Mouse (Mus musculus): ENCODE results near the gene Map4k1. TPM values are rescaled to one million over a fixed set of nuclear protein-coding genes. Genes with fewer than 3 reads are reported as not detected.
A peak's percentile ranks its signal among the peaks of the same experiment; 100 is the strongest.
"Not testable (repeated sequence)": the region's sequence is repeated elsewhere in the genome, so short reads cannot be mapped to it uniquely, and the experiment has no call there.

Gene Map4k1
- total and polyA plus RNA-seq, 3 experiments, result 0.91 to 3.4 (median 1.1) TPM

GRCm38 (mm10) chr7:28961927-28962670 is 19.8 kb upstream of the Map4k1 start, which contains the start of gene Actn4:
Gene Actn4 (minus strand): TSS chr7:28962340.
- under 1% methylated on average over 76 of the region's 76 CpGs for WGBS
- H3K36me3 ChIP-seq (ENCODE audit: control insufficient read depth, insufficient read depth, low read length), result peaks cover 25% of the 10 kb centered on the region
- peak within 1 kb of the TSS; percentile 83 for H3K4me3 ChIP-seq
- DNase-seq, result peak; percentile 99 to 100
- H3K79me2 ChIP-seq (replicated peaks; ENCODE audit: control insufficient read depth, insufficient read depth, low read length), result peaks cover 9% of the 10 kb centered on the region
- no peaks in the 10 kb centered on the region for H3K27me3 ChIP-seq (ENCODE audit: control insufficient read depth, insufficient read depth, low read length)
- intact Hi-C loops (cut with DNase I), result no loop called here
- peaks cover 19% of the 10 kb centered on the region for H3K4me1 ChIP-seq (ENCODE audit: control insufficient read depth, insufficient read depth, low read length)
- peak within 1 kb of the TSS; percentile 98 for H3K9ac ChIP-seq (ENCODE audit: low read depth, low read length)
- peak within 1 kb of the TSS; percentile 88 for H3K27ac ChIP-seq
- no peak for TF ChIP-seq EP300 (IDR thresholded peaks at IDR 0.05; ENCODE audit: insufficient read depth, low read depth, low read length)
- no peak for TF ChIP-seq CTCF (IDR thresholded peaks at IDR 0.05)
- TF ChIP-seq POLR2A (IDR thresholded peaks at IDR 0.05; ENCODE audit: insufficient read depth, low read depth, low read length), result peak; percentile 98

- peaks cover 9% of the 10 kb centered on the region for H3K79me2 ChIP-seq (replicated peaks; ENCODE audit: control insufficient read depth, insufficient read depth, low read length)
- H3K27ac ChIP-seq, result no peak overlapping the region
- TF ChIP-seq CTCF (IDR thresholded peaks at IDR 0.05), result no peak
- no peaks in the 10 kb centered on the region for H3K27me3 ChIP-seq (ENCODE audit: control insufficient read depth, insufficient read depth, low read length)
- H3K9ac ChIP-seq (ENCODE audit: low read depth, low read length), result no peak overlapping the region
- no peak for DNase-seq
- H3K4me3 ChIP-seq, result no peak overlapping the region
- H3K36me3 ChIP-seq (ENCODE audit: control insufficient read depth, insufficient read depth, low read length), result peaks cover 12% of the 10 kb centered on the region
- peaks cover 12% of the 10 kb centered on the region for H3K4me1 ChIP-seq (ENCODE audit: control insufficient read depth, insufficient read depth, low read length)
- intact Hi-C loops (cut with DNase I), result no loop called here
- 69% methylated on average over 3 of the region's 3 CpGs for WGBS
Observed at GRCm38 (mm10) chr7:28963399-28963923, 18.4 kb upstream of the Map4k1 start.

- Histone ChIP-seq H3K4me1 (ENCODE audit: control insufficient read depth, insufficient read depth, low read length) (peaks cover 3% of the 10 kb centered on the region), H3K4me3 (no peak overlapping the region), H3K79me2 (replicated peaks; ENCODE audit: control insufficient read depth, insufficient read depth, low read length) (peaks cover 5% of the 10 kb centered on the region), H3K9ac (ENCODE audit: low read depth, low read length) (no peak overlapping the region), H3K27me3 (ENCODE audit: control insufficient read depth, insufficient read depth, low read length) (no peaks in the 10 kb centered on the region), H3K27ac (no peak overlapping the region), H3K36me3 (ENCODE audit: control insufficient read depth, insufficient read depth, low read length) (no peaks in the 10 kb centered on the region)
- no peak for DNase-seq
- TF ChIP-seq CTCF (IDR thresholded peaks at IDR 0.05) (no peak), POLR2A (IDR thresholded peaks at IDR 0.05; ENCODE audit: insufficient read depth, low read depth, low read length) (no peak), EP300 (IDR thresholded peaks at IDR 0.05; ENCODE audit: insufficient read depth, low read depth, low read length) (no peak)
- intact Hi-C loops (cut with DNase I), result no loop called here
- 92% methylated on average over 5 of the region's 5 CpGs for WGBS
Observed at GRCm38 (mm10) chr7:28965346-28965840, 16.5 kb upstream of the Map4k1 start.

- intact Hi-C loops (cut with DNase I), result no loop called here
- H3K36me3 ChIP-seq (ENCODE audit: control insufficient read depth, insufficient read depth, low read length), result no peaks in the 10 kb centered on the region
- H3K9ac ChIP-seq (ENCODE audit: low read depth, low read length), result no peak overlapping the region
- no peak for DNase-seq
- 80% methylated on average over 4 of the region's 5 CpGs for WGBS
- H3K79me2 ChIP-seq (replicated peaks; ENCODE audit: control insufficient read depth, insufficient read depth, low read length), result peaks cover 5% of the 10 kb centered on the region
- H3K4me3 ChIP-seq, result no peak overlapping the region
- H3K4me1 ChIP-seq (ENCODE audit: control insufficient read depth, insufficient read depth, low read length), result peaks cover 2% of the 10 kb centered on the region; the same call in 1 of the 2 replicates
- H3K27ac ChIP-seq, result no peak overlapping the region
- no peaks in the 10 kb centered on the region for H3K27me3 ChIP-seq (ENCODE audit: control insufficient read depth, insufficient read depth, low read length)
- no peak for TF ChIP-seq CTCF (IDR thresholded peaks at IDR 0.05)
- TF ChIP-seq POLR2A (IDR thresholded peaks at IDR 0.05; ENCODE audit: insufficient read depth, low read depth, low read length), result no peak
- TF ChIP-seq EP300 (IDR thresholded peaks at IDR 0.05; ENCODE audit: insufficient read depth, low read depth, low read length), result no peak
Observed at GRCm38 (mm10) chr7:28966181-28966580, 15.7 kb upstream of the Map4k1 start.

GRCm38 (mm10) chr7:28966751-28967505 is 14.9 kb upstream of the Map4k1 start:
- no peak for DNase-seq
- H3K27ac ChIP-seq, result no peak overlapping the region; the same call in 1 of the 2 replicates
- 54% methylated on average over 4 of the region's 4 CpGs for WGBS

GRCm38 (mm10) chr7:28968120-28968519 is 13.7 kb upstream of the Map4k1 start:
- H3K4me3 ChIP-seq; H3K36me3 ChIP-seq (ENCODE audit: control insufficient read depth, insufficient read depth, low read length); H3K4me1 ChIP-seq (ENCODE audit: control insufficient read depth, insufficient read depth, low read length); intact Hi-C loops (cut with DNase I); H3K79me2 ChIP-seq (replicated peaks; ENCODE audit: control insufficient read depth, insufficient read depth, low read length); H3K27me3 ChIP-seq (ENCODE audit: control insufficient read depth, insufficient read depth, low read length); DNase-seq; H3K9ac ChIP-seq (ENCODE audit: low read depth, low read length); H3K27ac ChIP-seq: not testable (repeated sequence)
- 92% methylated on average over 8 of the region's 8 CpGs for WGBS

More at GRCm38 (mm10) chr7:28966751-28967505, 14.9 kb upstream of the Map4k1 start:
- Histone ChIP-seq H3K4me1 (ENCODE audit: control insufficient read depth, insufficient read depth, low read length) (peaks cover 6% of the 10 kb centered on the region), H3K4me3 (no peak overlapping the region), H3K9ac (ENCODE audit: low read depth, low read length) (no peak overlapping the region), H3K79me2 (replicated peaks; ENCODE audit: control insufficient read depth, insufficient read depth, low read length) (peaks cover under 1% of the 10 kb centered on the region; the same call in 1 of the 2 replicates), H3K36me3 (ENCODE audit: control insufficient read depth, insufficient read depth, low read length) (no peaks in the 10 kb centered on the region), H3K27me3 (ENCODE audit: control insufficient read depth, insufficient read depth, low read length) (no peaks in the 10 kb centered on the region)
- TF ChIP-seq EP300 (IDR thresholded peaks at IDR 0.05; ENCODE audit: insufficient read depth, low read depth, low read length), result no peak
- TF ChIP-seq POLR2A (IDR thresholded peaks at IDR 0.05; ENCODE audit: insufficient read depth, low read depth, low read length), result no peak
- TF ChIP-seq CTCF (IDR thresholded peaks at IDR 0.05), result no peak
- intact Hi-C loops (cut with DNase I), result no loop called here

All from heart, adult 2 months (tissue).